Mouse (Mus musculus) v-Abl transformed pro-B cells (cell line): ENCODE results near the gene Dvl2.

ENCODE experiments used
- in situ Hi-C, 2 experiments: fragments of 400-800 bp; cut with MboI; formaldehyde crosslinking; loops; one replicate each; pipeline ENCODE4 v1.15.1; 2025; ENCODE audit not compliant: unreplicated experiment in 2 of 2

Gene Dvl2

GRCm38 (mm10) chr11:69998567-69999491, 1.6 kb upstream of the Dvl2 start:
- in situ Hi-C loops: loop anchor here in 1 of 2 experiments (25.0 kb wide), 2 partner anchors 587 to 937 kb away; partner anchors contain the start of genes Borcs6, Kdm6b and Tmem107

- in situ Hi-C loops: loop anchor here in 1 of 2 experiments (5.0 to 25.0 kb wide), 3 partner anchors 47 to 937 kb away; partner anchors contain the start of genes Borcs6, Kdm6b and Tmem107
Observed at GRCm38 (mm10) chr11:69999666-70000065, 729 bp upstream of the Dvl2 start.

GRCm38 (mm10) chr11:70001159-70001558, 764 bp downstream of the Dvl2 start:
- in situ Hi-C loops: loop anchor here in 1 of 2 experiments (5.0 kb wide), 1 partner anchor 49 kb away; no protein-coding TSS in a partner anchor

GRCm38 (mm10) chr11:70001865-70002264, 1.5 kb downstream of the Dvl2 start:
- in situ Hi-C loops: loop anchor here in 1 of 2 experiments (5.0 kb wide), 1 partner anchor 50 kb away; no protein-coding TSS in a partner anchor

GRCm38 (mm10) chr11:70002471-70002870, 2.1 kb downstream of the Dvl2 start:
- in situ Hi-C loops: loop anchor here in 1 of 2 experiments (5.0 kb wide), 1 partner anchor 50 kb away; no protein-coding TSS in a partner anchor

- in situ Hi-C loops: no loop called here
Observed at GRCm38 (mm10) chr11:70005521-70005920, 5.1 kb downstream of the Dvl2 start.

- in situ Hi-C loops: loop anchor here in 1 of 2 experiments (10.0 kb wide), 1 partner anchor 75 kb away; the partner anchor contains the start of gene Ybx2
Observed at GRCm38 (mm10) chr11:70010033-70010432, 9.6 kb downstream of the Dvl2 start.

GRCm38 (mm10) chr11:70010548-70010947, 10.2 kb downstream of the Dvl2 start:
- in situ Hi-C loops: loop anchor here in 1 of 2 experiments (10.0 kb wide), 1 partner anchor 76 kb away; the partner anchor contains the start of gene Ybx2

GRCm38 (mm10) chr11:70010961-70011360, 10.6 kb downstream of the Dvl2 start:
- in situ Hi-C loops: loop anchor here in 1 of 2 experiments (10.0 kb wide), 1 partner anchor 76 kb away; the partner anchor contains the start of gene Ybx2

- in situ Hi-C loops: loop anchor here in 1 of 2 experiments (10.0 kb wide), 1 partner anchor 78 kb away; the partner anchor contains the start of gene Ybx2
Observed at GRCm38 (mm10) chr11:70012931-70013330, 12.5 kb downstream of the Dvl2 start.

- in situ Hi-C loops: loop anchor here in 1 of 2 experiments (10.0 kb wide), 1 partner anchor 79 kb away; the partner anchor contains the start of gene Ybx2
Observed at GRCm38 (mm10) chr11:70013408-70013807, 13.0 kb downstream of the Dvl2 start.

- in situ Hi-C loops: loop anchor here in 1 of 2 experiments (10.0 kb wide), 1 partner anchor 79 kb away; the partner anchor contains the start of gene Ybx2
Observed at GRCm38 (mm10) chr11:70014051-70014450, 13.7 kb downstream of the Dvl2 start.

GRCm38 (mm10) chr11:70014880-70015558, 14.6 kb downstream of the Dvl2 start, which contains the start of gene Acadvl:
Gene Acadvl, minus strand, starts transcription at chr11:70015411.
- in situ Hi-C loops: loop anchor here in 1 of 2 experiments (10.0 kb wide), 1 partner anchor 80 kb away; the partner anchor contains the start of gene Ybx2

GRCm38 (mm10) chr11:70015677-70016076, 15.3 kb downstream of the Dvl2 start:
- in situ Hi-C loops: loop anchor here in 1 of 2 experiments (10.0 kb wide), 1 partner anchor 81 kb away; the partner anchor contains the start of gene Ybx2

- in situ Hi-C loops: loop anchor here in 1 of 2 experiments (10.0 kb wide), 1 partner anchor 81 kb away; the partner anchor contains the start of gene Ybx2
Observed at GRCm38 (mm10) chr11:70016177-70016576, 15.8 kb downstream of the Dvl2 start.

- in situ Hi-C loops: loop anchor here in 1 of 2 experiments (10.0 kb wide), 1 partner anchor 82 kb away; the partner anchor contains the start of gene Ybx2
Observed at GRCm38 (mm10) chr11:70016669-70017068, 16.3 kb downstream of the Dvl2 start, which contains the start of gene Dlg4. Gene Dlg4, plus strand, starts transcription at chr11:70016942.

GRCm38 (mm10) chr11:70017199-70017767, 16.9 kb downstream of the Dvl2 start:
- in situ Hi-C loops: loop anchor here in 1 of 2 experiments (10.0 kb wide), 1 partner anchor 82 kb away; the partner anchor contains the start of gene Ybx2

- in situ Hi-C loops: loop anchor here in 1 of 2 experiments (10.0 kb wide), 1 partner anchor 84 kb away; the partner anchor contains the start of gene Ybx2
Observed at GRCm38 (mm10) chr11:70018131-70018990, 18.0 kb downstream of the Dvl2 start.
